Mouse (Mus musculus) layer of hippocampus, postnatal 14 days (tissue): ENCODE data around the gene Hoxa13. TPM values are rescaled to one million over a fixed set of nuclear protein-coding genes. Genes with fewer than 3 reads are reported as not detected.

Experiments used
- DNase-seq, 2 experiments: peaks; one replicate each; pipeline ENCODE4 v3.0.0; 2021 to 2022; ENCODE audit warnings: low spot score in 2 of 2, mixed read lengths in 1 of 2
- total RNA-seq, 2 experiments: library from RNA; stranded (reverse); gene quantifications; 2 replicates each; pipeline ENCODE4 v1.2.3; 2021

Hoxa13 gene
- total RNA-seq, 2 experiments from 2014 or later: not detected

- no peak for DNase-seq
Observed at GRCm38 (mm10) chr6:52252016-52252774, 8.5 kb downstream of the Hoxa13 start.

DNA sequence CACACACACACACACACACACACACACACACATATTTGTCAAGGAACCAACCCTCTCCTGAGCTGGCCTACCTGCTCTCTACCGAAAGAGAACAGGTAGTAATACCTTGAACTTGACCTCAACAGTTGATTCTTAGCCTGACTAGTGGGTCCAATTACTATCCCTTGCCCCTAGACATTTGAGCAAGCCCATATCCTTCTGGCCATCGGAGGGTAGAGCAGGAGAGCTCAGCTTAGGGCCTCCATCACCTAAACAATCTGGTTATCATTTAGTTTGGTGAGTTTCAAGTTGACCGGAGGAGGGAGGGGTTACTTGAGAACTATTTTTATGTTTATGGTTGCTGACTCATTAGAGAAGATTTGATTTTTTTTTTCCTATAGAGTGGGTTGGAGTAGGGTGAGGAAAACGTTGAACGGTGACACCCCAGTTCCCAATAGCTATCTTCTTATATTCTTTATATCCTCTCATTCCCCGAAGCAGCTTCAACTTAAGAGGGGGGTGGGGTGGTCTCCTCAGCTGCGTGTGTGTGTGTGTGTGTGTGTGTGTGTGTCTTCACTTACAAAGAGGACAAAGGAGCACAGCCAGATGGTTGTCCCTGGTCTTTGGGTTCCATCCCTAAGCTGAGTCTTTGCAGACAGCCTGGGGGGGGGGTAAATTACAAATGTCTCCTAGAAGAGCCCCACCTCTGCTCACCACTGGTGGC is 9.4 kb downstream of the Hoxa13 start:
- DNase-seq: no peak

GRCm38 (mm10) chr6:52249826-52250225 is 10.9 kb downstream of the Hoxa13 start:
- no peak for DNase-seq

DNA sequence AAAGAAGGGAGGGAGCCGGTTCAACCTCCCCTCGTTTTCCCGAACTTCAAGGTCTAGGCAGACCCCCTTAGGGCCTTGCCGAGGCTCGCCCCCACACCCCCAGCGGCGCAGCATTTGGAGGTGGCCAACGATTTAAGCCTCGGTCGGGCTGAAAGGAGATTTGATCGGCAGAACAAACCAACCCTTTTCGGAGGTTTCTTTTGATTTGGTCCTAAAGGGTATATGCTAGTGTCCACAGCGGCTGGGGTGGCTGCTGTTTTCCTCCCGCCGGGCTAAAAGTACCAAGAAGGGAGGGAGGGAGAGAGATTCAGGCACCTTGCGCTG is 11.3 kb downstream of the Hoxa13 start:
- no peak for DNase-seq

GRCm38 (mm10) chr6:52248638-52249414 is 11.9 kb downstream of the Hoxa13 start:
- no peak for DNase-seq

DNA sequence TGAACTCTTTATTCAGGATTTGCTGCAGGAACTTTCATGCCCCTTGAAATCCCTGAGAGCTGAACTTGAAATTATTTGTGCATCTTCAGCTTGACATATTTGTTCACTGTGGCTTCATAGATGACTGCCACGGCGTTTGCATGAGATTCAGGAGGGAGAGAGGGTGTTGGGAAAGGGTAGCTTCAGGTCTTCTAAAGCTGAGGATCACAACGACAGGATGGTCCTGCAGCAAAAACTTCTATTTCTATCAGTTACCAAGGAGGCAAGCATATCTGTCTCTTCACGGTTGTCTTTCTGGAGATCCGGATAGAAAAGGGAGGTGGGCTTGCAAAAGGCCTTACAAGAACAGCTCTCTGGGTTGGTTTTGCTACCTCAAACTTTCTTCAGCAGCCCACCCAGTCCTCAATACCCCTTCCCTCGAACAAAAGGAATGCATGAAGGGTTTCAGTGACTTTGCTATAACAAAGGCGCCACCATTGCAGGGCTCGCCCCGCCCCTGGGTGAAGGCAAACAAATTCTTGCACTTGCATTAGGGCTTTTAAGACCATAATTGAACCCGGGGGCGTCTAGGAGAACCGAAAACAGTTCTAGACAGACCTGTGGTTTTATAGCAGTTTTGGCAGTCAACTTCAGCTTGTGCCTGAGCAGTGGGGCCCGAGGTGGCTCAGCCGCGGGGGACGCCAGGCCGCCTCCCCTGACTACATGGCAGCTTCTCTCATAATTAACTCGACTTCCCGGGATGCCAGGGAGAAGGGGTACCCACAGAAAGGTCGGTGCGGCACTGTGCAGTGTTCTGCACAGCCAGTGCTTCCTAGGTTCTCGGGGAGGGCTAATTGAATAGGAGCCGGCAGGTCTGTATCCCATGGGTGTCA is 12.7 kb downstream of the Hoxa13 start:
- DNase-seq: no peak

GRCm38 (mm10) chr6:52246916-52247315 is 13.8 kb downstream of the Hoxa13 start:
- no peak for DNase-seq

GRCm38 (mm10) chr6:52246403-52246803 is 14.3 kb downstream of the Hoxa13 start:
- no peak for DNase-seq

- DNase-seq: no peak
Observed at GRCm38 (mm10) chr6:52245757-52246142, 14.9 kb downstream of the Hoxa13 start, which contains the start of gene Hoxa11. Gene Hoxa11 (minus strand): TSS chr6:52245810.

- no peak for DNase-seq
Observed at GRCm38 (mm10) chr6:52245040-52245756, 15.5 kb downstream of the Hoxa13 start.

- no peak for DNase-seq
Observed at GRCm38 (mm10) chr6:52244471-52245039, 16.1 kb downstream of the Hoxa13 start.

GRCm38 (mm10) chr6:52243681-52244121 is 17.0 kb downstream of the Hoxa13 start:
- DNase-seq: no peak

- no peak for DNase-seq
Observed at GRCm38 (mm10) chr6:52242801-52243332, 17.8 kb downstream of the Hoxa13 start.

DNA sequence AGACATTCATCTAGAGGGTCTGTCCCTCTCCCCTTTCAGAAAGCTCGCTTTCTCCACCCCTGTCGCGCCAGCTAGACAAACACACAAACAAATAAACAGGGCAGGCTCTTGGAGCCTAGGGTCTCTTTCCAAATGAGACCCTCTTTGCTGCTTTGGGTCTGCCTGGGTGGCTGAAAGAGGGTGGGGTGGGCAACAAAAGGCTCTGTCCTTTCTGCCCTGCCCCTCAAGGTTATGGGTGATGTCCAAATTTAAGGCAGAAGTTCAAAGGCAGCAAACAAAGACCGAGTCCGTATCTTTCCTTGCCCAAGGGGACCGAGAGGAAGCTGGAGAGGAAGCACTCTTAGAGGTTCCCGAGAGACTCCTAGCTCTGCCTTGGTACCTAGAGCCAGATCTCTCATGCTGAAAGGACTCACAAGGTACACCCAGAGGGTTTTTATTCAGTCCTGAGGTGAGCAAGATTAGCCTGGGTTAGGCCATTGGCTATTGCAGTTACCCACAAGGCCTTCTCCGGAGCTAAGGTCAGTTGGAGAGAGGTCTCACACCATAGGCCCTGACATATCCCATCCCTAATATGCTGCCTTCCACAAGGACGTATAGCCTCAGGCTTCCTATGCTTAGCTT is 19.6 kb downstream of the Hoxa13 start:
- DNase-seq: no peak

GRCm38 (mm10) chr6:52240389-52241000 is 20.2 kb downstream of the Hoxa13 start, which contains the start of gene Hoxa10:
Gene Hoxa10 (minus strand): TSS chr6:52240854.
- peak in 1 of 2 experiments; percentile 60 for DNase-seq

DNA sequence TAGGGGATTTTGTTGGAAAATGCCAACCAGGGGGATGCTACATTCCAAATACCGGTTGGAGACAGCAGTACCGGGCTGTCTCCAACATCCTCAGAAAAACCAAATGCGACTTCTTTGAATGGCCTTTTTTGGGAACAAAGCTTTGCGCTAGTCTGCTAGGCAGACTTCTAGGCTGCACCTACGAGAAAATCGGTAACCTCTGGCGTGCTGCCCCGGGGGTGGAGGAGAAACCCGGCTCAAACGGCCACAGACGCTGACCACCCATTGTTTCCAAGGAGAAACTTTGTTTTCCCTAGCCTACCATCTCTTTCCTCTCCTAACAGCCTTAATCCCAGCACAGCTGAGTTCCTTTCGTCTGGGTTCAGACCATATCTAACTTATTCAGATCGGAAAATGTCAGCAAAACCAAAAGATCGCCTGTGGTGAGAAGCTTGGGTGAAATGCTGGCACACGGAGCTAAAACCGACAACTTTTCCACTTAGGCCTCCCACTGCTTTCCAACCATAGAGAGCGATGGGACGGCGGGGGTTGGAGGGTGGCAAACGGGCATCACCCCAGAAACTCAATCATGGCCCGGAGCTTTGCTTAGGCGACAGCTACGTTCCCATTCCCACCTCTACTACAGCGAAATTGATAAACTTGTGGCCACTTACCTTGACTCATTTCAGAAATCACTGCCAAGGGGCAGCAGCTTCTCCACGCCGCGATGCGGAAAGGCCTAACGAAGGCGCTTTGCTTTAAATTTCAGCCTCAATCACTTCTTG is 20.9 kb downstream of the Hoxa13 start:
- no peak for DNase-seq

GRCm38 (mm10) chr6:52238976-52239375 is 21.7 kb downstream of the Hoxa13 start:
- DNase-seq: no peak

- DNase-seq: no peak
Observed at GRCm38 (mm10) chr6:52238155-52238545, 22.5 kb downstream of the Hoxa13 start.
